Mouse (Mus musculus): ENCODE data around the gene Gm10139. TPM values are rescaled to one million over a fixed set of nuclear protein-coding genes. Genes with fewer than 3 reads are reported as not detected.
"Not testable (repeated sequence)": the region's sequence is repeated elsewhere in the genome, so short reads cannot be mapped to it uniquely, and the experiment has no call there.

Gene Gm10139
- total RNA-seq (2021), result not detected in 2 replicates
- long read RNA-seq, experiment 1, result 0 reads
- long read RNA-seq, experiment 2, result 0 reads

GRCm38 (mm10) chr13:65512378-65512777 is at the start of gene Gm10139:
Gm10139 (plus strand) TSS chr13:65512678.
- DNase-seq, result not testable (repeated sequence)

GRCm38 (mm10) chr13:65557636-65558035 is 45.2 kb downstream of the Gm10139 start:
- DNase-seq, result not testable (repeated sequence)

Other genes with a start within 250 kb of the Gm10139 start
- gene Zfp369, start 233.9 kb upstream of the Gm10139 start, total RNA-seq (2021), result 27.9 and 29.9 TPM in 2 replicates

Data from adrenal gland, postnatal 14 days (tissue).